Mouse (Mus musculus): ENCODE results near the gene Flad1.
A peak's percentile ranks its signal among the peaks of the same experiment; 100 is the strongest.

DNA sequence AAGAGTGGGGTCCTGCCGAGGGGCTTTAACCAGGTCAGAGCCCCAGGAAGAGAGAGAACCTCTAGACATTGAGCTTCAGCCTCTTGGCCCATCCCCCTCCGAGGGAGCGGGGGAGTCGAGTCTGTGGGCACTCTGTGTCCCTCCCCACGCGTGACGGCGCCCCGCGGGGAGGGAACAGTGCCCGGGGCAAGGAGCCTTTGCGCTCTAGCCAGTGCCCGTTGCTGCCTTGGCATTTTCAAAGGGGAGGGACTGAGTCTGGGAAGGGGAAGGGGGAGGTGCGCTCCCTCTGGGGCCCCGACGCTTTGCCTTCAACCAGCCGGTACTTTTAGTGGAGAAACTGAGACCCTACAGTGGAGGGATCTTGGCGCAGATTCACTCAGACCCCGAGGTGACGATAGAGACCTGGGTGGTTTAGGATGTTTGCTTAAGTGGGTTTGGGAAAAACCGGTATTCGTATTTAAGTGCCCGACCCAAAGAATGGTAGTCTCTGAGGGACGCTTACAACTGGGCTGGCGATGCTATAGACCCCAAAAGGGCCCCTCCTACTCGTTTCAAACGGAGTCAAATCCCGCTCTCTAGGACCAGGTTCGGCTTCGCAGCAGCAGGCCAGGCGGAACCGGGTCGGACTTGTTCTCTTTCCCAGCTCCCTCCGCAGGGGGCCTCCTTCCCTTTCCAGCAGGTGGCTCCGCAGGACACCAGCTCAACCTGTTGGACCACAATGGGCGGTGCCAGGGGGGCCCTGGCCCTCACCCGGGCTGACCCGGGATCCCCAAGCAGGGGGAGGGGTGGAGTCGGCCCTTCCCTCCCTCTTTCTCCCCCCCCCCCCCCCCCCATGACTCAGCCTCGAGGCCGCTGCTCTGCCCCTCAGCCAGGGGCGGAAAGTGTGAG is 17.4 kb downstream of the Flad1 start, which contains the start of gene Zbtb7b:
- TF ChIP-seq CTCF (IDR thresholded peaks at IDR 0.05; ENCODE audit: control insufficient read depth, insufficient read depth, low read length) (peak; percentile 16; the same call in 1 of the 2 replicates), POLR2A (IDR thresholded peaks at IDR 0.05; ENCODE audit: borderline replicate concordance, control insufficient read depth, low read depth, low read length) (peak; percentile 58; the same call in 1 of the 2 replicates)
